ENCODE assay signal across 9 mouse cellular contexts in genomic region chr16:45653009-45653933, GRCm38 (mm10). TPM values are rescaled to one million over a fixed set of nuclear protein-coding genes. Genes with fewer than 3 reads are reported as not detected.
DNase-seq lines count a peak whose midpoint lies in the region; ATAC-seq and TF ChIP-seq lines count a peak whose summit lies in the region.
"Had no signal": no experiment of that assay in that cellular context is flagged by ENCODE, and none has a peak within 500 bp of the region (broad histone marks: within the 10 kb centered on the region; RNA-seq: fewer than 3 reads in every experiment).

No protein-coding gene starts in this region.

- TF ChIP-seq POLR2A in heart, adult 2 months (IDR thresholded peaks at IDR 0.05; ENCODE audit: insufficient read depth, low read depth, low read length): no peak

- peak overlapping the region; percentile 64 for H3K27ac ChIP-seq in heart, embryonic 10.5 days
- H3K27ac ChIP-seq in heart, adult 2 months: no peak overlapping the region
- H3K27ac ChIP-seq in forebrain, postnatal 0 days (ENCODE audit: low read depth, low read length): no peak overlapping the region
- no peak overlapping the region for H3K27ac ChIP-seq in liver, postnatal 0 days (ENCODE audit: low read depth)

- H3K79me2 ChIP-seq in heart, adult 2 months (replicated peaks; ENCODE audit: control insufficient read depth, insufficient read depth, low read length): no peaks in the 10 kb centered on the region

- no peaks in the 10 kb centered on the region for H3K9me3 ChIP-seq in heart, embryonic 10.5 days
- H3K9me3 ChIP-seq in forebrain, postnatal 0 days (ENCODE audit: low read length): no peaks in the 10 kb centered on the region
- H3K9me3 ChIP-seq in liver, postnatal 0 days (ENCODE audit: low read length): no peaks in the 10 kb centered on the region

- DNase-seq in heart, embryonic 10.5 days (ENCODE audit: low spot score): no peak
- DNase-seq in heart, adult 2 months: no peak
- peak; percentile 17 for DNase-seq in CD4-positive, CD25-positive, alpha-beta regulatory T cell, adult 2 months (ENCODE audit: low read depth, low spot score)
- DNase-seq in forebrain, postnatal 0 days: no peak
- DNase-seq in liver, postnatal 0 days: peak; percentile 27
- no peak for DNase-seq in urinary bladder, postnatal 25 days (ENCODE audit: low spot score)
- DNase-seq in cerebellum, adult 9-10 months: no peak
- DNase-seq in left cerebral cortex, postnatal 14 days (ENCODE audit: low spot score in 2 of 2): no peak

- no peak for TF ChIP-seq EP300 in heart, adult 2 months (IDR thresholded peaks at IDR 0.05; ENCODE audit: insufficient read depth, low read depth, low read length)
- TF ChIP-seq EP300 in liver, postnatal 0 days (IDR thresholded peaks at IDR 0.05; ENCODE audit: low read depth): no peak

- intact Hi-C loops in heart, adult 2 months (cut with DNase I): no loop called here
- intact Hi-C loops in left cerebral cortex, postnatal 14 days (cut with DNase I): no loop called here

- H3K4me1 ChIP-seq in heart, embryonic 10.5 days: peaks cover 15% of the 10 kb centered on the region
- H3K4me1 ChIP-seq in heart, adult 2 months (ENCODE audit: control insufficient read depth, insufficient read depth, low read length): no peaks in the 10 kb centered on the region
- H3K4me1 ChIP-seq in forebrain, postnatal 0 days (ENCODE audit: insufficient read depth): no peaks in the 10 kb centered on the region
- peaks cover 14% of the 10 kb centered on the region for H3K4me1 ChIP-seq in liver, postnatal 0 days (ENCODE audit: insufficient read depth)

- peak overlapping the region; percentile 47 for H3K4me2 ChIP-seq in forebrain, postnatal 0 days (ENCODE audit: low read depth)
- H3K4me2 ChIP-seq in liver, postnatal 0 days (ENCODE audit: low read depth, low read length): peak overlapping the region; percentile 77

- H3K4me3 ChIP-seq in heart, embryonic 10.5 days: peak overlapping the region; percentile 61
- no peak overlapping the region for H3K4me3 ChIP-seq in heart, adult 2 months
- peak overlapping the region; percentile 26 for H3K4me3 ChIP-seq in forebrain, postnatal 0 days (ENCODE audit: low read depth, low read length)
- peak overlapping the region; percentile 46 for H3K4me3 ChIP-seq in liver, postnatal 0 days (ENCODE audit: low read depth, low read length)

- no peak for TF ChIP-seq CTCF in heart, adult 2 months (IDR thresholded peaks at IDR 0.05)
- no peak for TF ChIP-seq CTCF in forebrain, postnatal 0 days (IDR thresholded peaks at IDR 0.05; ENCODE audit: low read depth)
- peak; percentile 11; the same call in 1 of the 2 replicates for TF ChIP-seq CTCF in liver, postnatal 0 days (IDR thresholded peaks at IDR 0.05; ENCODE audit: low read depth)

- 8% methylated on average over 17 of the region's 17 CpGs for WGBS in heart, embryonic 10.5 days
- WGBS in heart, adult 2 months: 22% methylated on average over 17 of the region's 17 CpGs
- WGBS in forebrain, postnatal 0 days: 16% methylated on average over 17 of the region's 17 CpGs
- 18% methylated on average over 17 of the region's 17 CpGs for WGBS in liver, postnatal 0 days (ENCODE audit: insufficient replicate concordance)

- H3K36me3 ChIP-seq in heart, embryonic 10.5 days: no peaks in the 10 kb centered on the region
- H3K36me3 ChIP-seq in heart, adult 2 months (ENCODE audit: control insufficient read depth, insufficient read depth, low read length): no peaks in the 10 kb centered on the region
- H3K36me3 ChIP-seq in forebrain, postnatal 0 days (ENCODE audit: insufficient read depth): no peaks in the 10 kb centered on the region
- H3K36me3 ChIP-seq in liver, postnatal 0 days (replicated peaks; ENCODE audit: insufficient read depth, low read length): no peaks in the 10 kb centered on the region

- no peak overlapping the region for H3K9ac ChIP-seq in heart, adult 2 months (ENCODE audit: low read depth, low read length)
- H3K9ac ChIP-seq in forebrain, postnatal 0 days: peak overlapping the region; percentile 18; the same call in 1 of the 2 replicates
- peak overlapping the region; percentile 41; the same call in 1 of the 2 replicates for H3K9ac ChIP-seq in liver, postnatal 0 days (replicated peaks)

- peaks cover 15% of the 10 kb centered on the region for H3K27me3 ChIP-seq in heart, embryonic 10.5 days (ENCODE audit: insufficient read depth, poor library complexity, severe bottlenecking)
- peaks cover 3% of the 10 kb centered on the region for H3K27me3 ChIP-seq in heart, adult 2 months (ENCODE audit: control insufficient read depth, insufficient read depth, low read length)
- H3K27me3 ChIP-seq in forebrain, postnatal 0 days (ENCODE audit: insufficient read depth, low read length): peaks cover 8% of the 10 kb centered on the region
- H3K27me3 ChIP-seq in liver, postnatal 0 days (ENCODE audit: insufficient read depth, low read length): no peaks in the 10 kb centered on the region

- ATAC-seq in forebrain, postnatal 0 days: no peak
- 0 out of 2 replicates have a peak, but pooled peaks have one; percentile 21 for ATAC-seq in liver, postnatal 0 days

RNA-seq across cellular contexts. Expression of gene BC016579, which starts 0.6 kb away (rescaled TPM):
- polyA plus RNA-seq in heart, embryonic 10.5 days (2016; fragmentation: Nextera tagmentation; extraction: Ambion mirVana): 0.15 and 0.29 TPM in 2 replicates
- total RNA-seq in heart, adult 2 months (2021): not detected
- polyA plus RNA-seq in heart, adult 2 months (2012; rRNA removed): not detected in 2 replicates
- 0.23 TPM in 1 of 2 replicates, not detected in the other for total RNA-seq in forebrain, postnatal 0 days (2014; rRNA removed)
- not detected in 2 replicates for polyA plus RNA-seq in forebrain, postnatal 0 days (2015; fragmentation: Nextera tagmentation; extraction: Ambion mirVana)
- polyA plus RNA-seq in liver, postnatal 0 days (2015; fragmentation: Nextera tagmentation; extraction: Ambion mirVana): 0.30 and 0.34 TPM in 2 replicates
- total RNA-seq in left cerebral cortex, postnatal 14 days (2021): under 1 TPM; 0.15 to 0.21 TPM
- polyA plus RNA-seq: C2C12 had no signal

RNA-seq across cellular contexts. Expression of gene Tmprss7, which starts 40.2 kb away (rescaled TPM):
- polyA plus RNA-seq in heart, embryonic 10.5 days (2016; fragmentation: Nextera tagmentation; extraction: Ambion mirVana): 0.12 TPM in 1 of 2 replicates, not detected in the other
- total RNA-seq in heart, adult 2 months (2021): not detected
- polyA plus RNA-seq in heart, adult 2 months (2012; rRNA removed): 0.06 TPM in 1 of 2 replicates, not detected in the other
- 0.85 and 1.3 TPM in 2 replicates for total RNA-seq in forebrain, postnatal 0 days (2014; rRNA removed)
- 0.43 and 0.69 TPM in 2 replicates for polyA plus RNA-seq in forebrain, postnatal 0 days (2015; fragmentation: Nextera tagmentation; extraction: Ambion mirVana)
- 0.14 TPM in 2 replicates for polyA plus RNA-seq in liver, postnatal 0 days (2015; fragmentation: Nextera tagmentation; extraction: Ambion mirVana)
- 1 to 10 TPM; 5.2 to 8.5 TPM for total RNA-seq in left cerebral cortex, postnatal 14 days (2021)
- polyA plus RNA-seq: C2C12 had no signal

RNA-seq across cellular contexts. Expression of gene Gcsam, which starts 43.1 kb away (rescaled TPM):
- 0.28 TPM in 1 of 2 replicates, not detected in the other for polyA plus RNA-seq in heart, embryonic 10.5 days (2016; fragmentation: Nextera tagmentation; extraction: Ambion mirVana)
- under 1 TPM in 1 of 2 experiments, not detected in 1; 0.20 TPM for total RNA-seq in heart, adult 2 months (2021)
- 0.12 TPM in 1 of 2 replicates, not detected in the other for polyA plus RNA-seq in heart, adult 2 months (2012; rRNA removed)
- not detected in 2 replicates for total RNA-seq in forebrain, postnatal 0 days (2014; rRNA removed)
- not detected in 2 replicates for polyA plus RNA-seq in forebrain, postnatal 0 days (2015; fragmentation: Nextera tagmentation; extraction: Ambion mirVana)
- polyA plus RNA-seq in liver, postnatal 0 days (2015; fragmentation: Nextera tagmentation; extraction: Ambion mirVana): 2.4 and 2.8 TPM in 2 replicates
- not detected for total RNA-seq in left cerebral cortex, postnatal 14 days (2021)
- polyA plus RNA-seq: C2C12 had no signal

Comparison
In these comparisons a context has a peak if more than half of its experiments do, and no peak if none do; other contexts are left out.
1. DNase-seq: peak in CD4-positive, CD25-positive, alpha-beta regulatory T cell, adult 2 months (single experiment) and liver, postnatal 0 days (single experiment); none in heart, embryonic 10.5 days (single experiment), heart, adult 2 months (0 of 2), forebrain, postnatal 0 days (single experiment), urinary bladder, postnatal 25 days (single experiment), cerebellum, adult 9-10 months (single experiment) and left cerebral cortex, postnatal 14 days (0 of 2).